Mouse (Mus musculus) layer of hippocampus, postnatal 10 days (tissue): Measurements from ENCODE around the gene Cwc22. TPM values are rescaled to one million over a fixed set of nuclear protein-coding genes. Genes with fewer than 3 reads are reported as not detected.
A peak's percentile ranks its signal among the peaks of the same experiment; 100 is the strongest.

Experiments
- DNase-seq, 2 experiments: peaks; one replicate each; pipeline ENCODE4 v3.0.0; 2021; ENCODE audit warnings: low spot score in 2 of 2
- long read RNA-seq: library from polyadenylated mRNA; stranded (forward); transcript quantifications from one replicate; pipeline ENCODE4 v2.0.0, GENCODE M21; 2023
- total RNA-seq, 2 experiments: library from RNA; stranded (reverse); gene quantifications; 2 replicates each; pipeline ENCODE4 v1.2.3; 2021

Gene Cwc22
- 10 to 100 TPM; 24.9 to 25.2 TPM for total RNA-seq
- long read RNA-seq, partial matches to known transcripts = 3 of 8 reads
- long read RNA-seq, other reads (novel, unspliced or antisense) = 2 of 8 reads

- peak; percentile 94 to 95 for DNase-seq
Measured at GRCm38 (mm10) chr2:77945596-77946485, at the start of gene Cwc22. Cwc22 (minus strand) TSS chr2:77946375.

GRCm38 (mm10) chr2:77993727-77994401, 47.7 kb upstream of the Cwc22 start:
- DNase-seq = no peak

DNA sequence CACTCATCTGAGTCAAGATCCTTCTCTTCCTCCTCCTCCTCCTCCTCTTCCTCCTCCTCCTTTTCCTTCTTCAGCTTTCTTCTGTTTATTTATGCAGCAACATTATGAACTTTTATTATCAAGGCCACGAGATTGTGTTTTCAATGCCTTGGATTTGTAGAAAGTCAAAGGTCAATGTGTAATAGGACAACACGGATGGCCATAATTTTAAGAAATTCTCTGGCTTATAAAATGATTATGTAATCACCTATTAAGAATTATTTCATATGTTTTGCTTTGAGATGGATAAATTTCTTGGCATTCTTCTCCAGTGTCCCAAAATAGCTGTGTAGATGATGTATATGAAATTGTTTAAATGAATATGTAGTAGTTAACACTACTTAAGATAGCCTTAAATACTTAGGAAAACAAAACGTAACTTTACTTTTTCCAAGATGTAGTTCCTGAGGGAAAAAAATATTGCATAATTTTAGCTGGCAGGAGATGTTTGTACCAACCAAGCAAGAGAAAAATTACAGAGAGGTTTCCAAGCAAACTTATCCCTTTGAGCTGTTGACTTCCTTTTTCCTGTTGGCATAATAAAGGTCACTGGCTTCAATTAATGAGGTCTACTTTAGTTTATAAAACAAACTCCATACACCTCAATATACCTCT, 46.9 kb upstream of the Cwc22 start:
- no peak for DNase-seq

DNA sequence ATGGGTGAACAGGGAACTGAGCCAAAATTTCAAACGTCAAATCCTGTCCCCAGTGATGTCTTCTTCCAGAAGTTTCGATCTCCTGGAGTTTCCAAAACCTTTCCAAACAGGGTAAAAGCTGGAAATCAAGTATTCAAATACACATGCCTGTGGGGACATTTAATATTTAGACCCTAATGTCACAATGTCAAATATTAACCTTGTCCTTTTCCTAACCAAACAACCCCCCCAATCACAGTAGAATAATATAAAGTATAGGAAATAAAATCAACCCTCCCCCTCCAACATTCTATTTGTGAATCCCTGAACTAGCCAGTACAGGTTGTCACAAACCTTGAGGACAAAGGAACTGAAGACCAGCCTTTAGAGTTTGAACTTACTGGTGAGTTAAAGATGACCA, 44.6 kb upstream of the Cwc22 start:
- no peak for DNase-seq

DNA sequence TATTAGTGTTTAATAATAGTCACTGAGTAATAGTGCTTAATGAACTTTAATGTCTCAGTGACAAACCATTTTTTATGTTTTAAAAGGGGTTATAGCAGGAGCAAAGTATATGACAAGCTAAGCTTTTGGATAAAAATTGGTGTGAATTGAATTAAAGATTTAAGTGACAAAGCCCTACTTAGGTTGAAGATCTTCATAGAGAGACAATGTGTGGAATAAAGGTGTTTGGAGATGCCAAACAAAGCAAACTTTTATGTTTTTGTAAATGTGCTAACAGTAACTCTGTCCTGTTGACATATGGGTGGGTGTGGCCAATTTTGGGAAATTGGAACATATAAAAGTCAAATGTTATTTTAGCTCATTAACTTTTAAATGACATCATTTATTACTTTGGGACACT, 43.9 kb upstream of the Cwc22 start:
- DNase-seq = no peak

DNA sequence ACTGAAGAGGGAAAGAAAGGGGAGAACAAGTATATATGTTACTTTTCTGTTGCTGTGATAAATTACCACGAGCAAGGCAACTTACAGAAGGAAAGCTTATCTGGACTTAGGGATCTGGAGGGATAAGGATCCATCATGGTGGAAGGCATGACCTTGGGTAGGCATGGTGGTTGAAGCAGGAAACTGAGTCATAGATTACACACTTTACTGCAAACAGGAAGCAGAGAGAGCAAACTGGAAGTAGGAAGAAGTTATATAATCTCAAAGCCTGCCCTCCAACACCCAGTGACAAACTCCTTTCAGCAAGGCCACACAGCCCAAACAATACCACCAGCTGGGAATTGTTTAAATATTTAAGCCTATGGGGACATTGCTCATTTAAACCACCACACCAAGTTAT, 43.2 kb upstream of the Cwc22 start:
- DNase-seq = no peak

- DNase-seq = no peak
Measured at GRCm38 (mm10) chr2:77985991-77986730, 40.0 kb upstream of the Cwc22 start.

DNA sequence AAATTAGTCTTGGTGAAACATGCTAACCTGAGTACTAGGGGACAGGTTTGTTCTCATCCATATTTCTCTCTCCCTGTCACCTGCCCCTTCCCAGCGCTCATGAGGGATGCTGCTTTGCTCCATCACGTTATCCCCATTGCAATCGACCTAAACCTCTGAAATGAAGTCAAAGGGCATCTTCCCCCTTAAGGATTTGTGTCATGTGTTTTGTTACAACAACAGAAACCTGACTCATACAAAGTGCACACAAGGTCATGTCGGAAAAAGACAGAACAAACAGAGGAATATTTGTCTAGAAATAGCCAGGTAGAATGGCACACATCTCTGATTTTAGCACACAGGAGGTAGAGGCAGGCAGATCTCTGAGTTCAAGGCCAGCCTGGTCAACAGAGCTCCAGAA, 38.0 kb upstream of the Cwc22 start:
- no peak for DNase-seq

GRCm38 (mm10) chr2:77981826-77982225, 35.7 kb upstream of the Cwc22 start:
- no peak for DNase-seq

DNA sequence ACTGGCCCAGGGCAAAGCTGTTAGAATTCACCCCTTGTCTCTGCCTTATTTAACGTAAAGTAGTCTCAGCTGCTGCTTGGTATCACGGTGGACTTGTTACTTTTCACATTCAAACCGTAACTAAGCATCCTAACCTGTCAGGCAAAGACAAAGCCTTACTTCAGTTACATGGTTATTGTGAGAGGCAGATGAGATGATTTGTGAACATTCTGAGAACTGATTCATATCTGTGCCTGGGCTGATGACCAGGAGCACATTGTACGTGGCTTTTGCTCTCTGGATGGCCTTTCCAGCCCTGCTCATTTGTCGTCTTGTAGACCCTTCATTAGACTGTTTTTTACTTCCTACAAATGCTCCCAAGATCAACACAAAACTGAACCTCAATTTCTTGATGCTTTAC, 34.5 kb upstream of the Cwc22 start:
- no peak for DNase-seq

- no peak for DNase-seq
Measured at GRCm38 (mm10) chr2:77979519-77979918, 33.3 kb upstream of the Cwc22 start.

DNA sequence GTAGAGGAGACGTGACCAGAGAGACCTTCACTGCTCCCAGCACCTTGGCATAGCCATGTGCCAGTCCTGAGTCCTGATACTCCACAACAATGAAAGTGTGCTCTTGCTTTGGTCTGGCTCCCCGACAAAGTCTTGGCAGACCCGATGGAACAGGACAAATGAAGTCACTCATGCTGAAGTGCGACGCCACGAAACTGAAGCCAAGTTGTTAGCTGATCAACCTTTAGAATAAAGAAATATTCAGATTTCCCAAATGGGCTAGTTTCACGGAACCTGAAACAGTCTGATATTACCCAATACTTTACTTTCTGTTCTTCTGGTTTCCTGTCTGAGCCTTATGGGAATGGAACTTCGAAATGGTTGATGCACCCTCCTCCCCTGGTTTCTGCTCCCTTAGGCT, 32.9 kb upstream of the Cwc22 start:
- no peak for DNase-seq

DNA sequence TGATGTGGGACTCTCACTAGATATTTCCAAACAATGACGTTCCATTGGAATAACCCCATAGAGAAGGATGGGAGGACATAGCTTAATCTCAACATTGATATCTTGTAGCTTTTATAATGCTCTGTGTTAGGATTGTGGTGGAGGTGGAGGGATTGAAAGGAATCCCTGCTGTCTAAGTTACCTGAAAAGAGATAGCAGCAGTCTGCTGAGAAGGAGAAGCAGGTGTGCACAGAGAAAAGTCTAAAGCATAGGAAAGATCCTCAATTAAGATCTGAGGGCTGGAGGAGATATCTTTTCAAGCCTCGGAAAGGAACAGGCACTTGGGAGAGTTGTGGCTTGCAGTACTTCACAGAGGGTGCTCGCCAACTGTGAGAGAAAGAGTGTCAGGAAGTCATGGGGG, 32.1 kb upstream of the Cwc22 start:
- DNase-seq = no peak

GRCm38 (mm10) chr2:77976321-77976920, 30.2 kb upstream of the Cwc22 start:
- DNase-seq = no peak

- DNase-seq = no peak
Measured at GRCm38 (mm10) chr2:77975606-77976005, 29.4 kb upstream of the Cwc22 start.

DNA sequence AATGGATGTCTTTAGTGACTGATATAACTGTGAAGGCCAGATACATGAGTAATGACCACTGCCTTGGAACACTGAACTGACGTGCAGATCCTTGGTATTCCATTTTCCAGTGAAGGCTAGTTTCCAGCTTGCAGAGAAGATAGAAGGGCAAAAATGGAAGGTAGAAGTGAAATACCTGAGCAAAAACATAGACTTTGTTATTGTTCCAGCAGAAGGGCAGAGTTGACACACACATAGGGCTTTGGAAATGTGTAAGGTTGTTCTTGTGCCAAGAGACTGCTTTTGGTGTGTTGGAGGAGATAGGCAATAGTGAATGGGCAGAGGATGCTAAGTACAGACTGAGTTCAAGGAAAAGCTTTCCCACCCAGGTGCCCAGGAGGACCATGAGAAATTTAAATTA, 28.8 kb upstream of the Cwc22 start:
- DNase-seq = no peak

DNA sequence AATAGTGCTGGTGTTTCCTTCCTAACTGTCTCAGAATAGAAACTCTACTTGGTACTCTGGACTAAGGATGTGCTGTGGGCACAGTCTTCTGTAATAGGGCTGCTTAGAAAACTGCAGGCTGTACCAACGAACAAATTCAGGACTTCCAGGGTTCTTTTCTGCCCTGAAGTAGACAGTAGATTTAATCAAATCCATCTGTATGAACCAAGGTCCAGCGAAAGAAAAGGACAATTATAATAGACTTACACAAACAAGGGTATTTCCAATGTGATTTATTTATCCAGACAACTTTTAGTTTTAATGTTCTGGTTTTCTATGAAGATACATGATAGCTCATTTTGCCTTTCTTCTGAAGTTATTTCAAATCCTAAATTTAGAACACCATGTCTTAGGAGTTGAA, 28.2 kb upstream of the Cwc22 start:
- no peak for DNase-seq

DNA sequence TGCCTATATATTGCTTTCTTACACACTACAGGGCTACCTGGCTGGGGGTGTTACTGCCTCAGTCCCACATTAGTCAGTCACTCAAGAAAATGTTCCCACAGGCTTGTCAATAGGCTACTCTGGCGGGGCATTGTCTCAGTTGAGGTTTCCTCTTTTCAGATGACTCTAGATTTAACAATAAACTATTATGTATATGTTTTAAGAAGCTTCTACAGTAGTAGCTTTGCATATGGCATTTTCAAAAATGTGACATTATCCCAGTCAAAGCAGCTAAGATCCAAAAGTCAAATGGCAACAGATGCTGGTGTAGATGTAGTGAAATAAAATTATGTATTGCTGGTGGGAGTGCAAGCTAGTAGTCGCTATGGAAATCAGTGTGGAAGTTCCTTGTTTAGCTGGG, 27.1 kb upstream of the Cwc22 start:
- DNase-seq = no peak

GRCm38 (mm10) chr2:77972541-77972940, 26.4 kb upstream of the Cwc22 start:
- DNase-seq = no peak

DNA sequence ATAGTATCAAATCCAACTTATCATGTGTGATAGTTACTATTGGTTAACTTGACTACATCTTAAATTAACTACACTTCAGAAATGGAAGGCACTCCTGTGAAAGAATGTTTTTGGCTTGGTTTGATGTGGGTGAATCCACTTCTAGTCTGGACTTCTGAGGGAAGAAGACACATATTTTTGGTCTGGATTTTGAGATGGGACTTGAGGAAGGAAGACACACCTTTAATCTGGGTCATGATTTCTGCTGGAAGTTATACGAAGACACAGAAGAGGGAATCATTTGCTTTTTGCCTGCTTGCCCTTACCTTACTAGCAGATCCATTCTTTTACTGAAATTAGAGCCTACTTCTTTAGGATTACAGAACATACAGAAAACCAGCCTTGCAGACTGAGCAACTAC, 25.7 kb upstream of the Cwc22 start:
- no peak for DNase-seq

DNA sequence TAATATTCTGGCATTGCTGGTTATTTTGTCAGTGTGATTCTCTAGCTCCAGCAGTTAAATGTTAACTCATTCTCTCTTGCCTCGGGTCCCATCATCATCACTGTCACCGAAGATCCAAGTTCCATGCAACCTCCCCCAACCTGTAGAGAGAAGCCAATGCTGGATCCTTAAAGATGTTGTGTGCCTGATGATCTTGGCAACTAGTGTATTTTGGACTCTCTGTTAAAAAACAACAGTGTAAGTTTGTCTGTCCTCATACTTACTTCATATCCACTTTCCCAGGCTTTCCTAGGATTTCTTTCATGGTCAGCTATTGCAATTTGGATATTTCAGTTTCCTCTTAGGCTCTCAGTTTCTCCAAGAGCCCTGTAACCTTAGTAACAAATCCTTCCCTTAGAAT, 25.2 kb upstream of the Cwc22 start:
- no peak for DNase-seq
